Mouse (Mus musculus) cerebellum, adult 2 months (tissue): ENCODE results near the gene Gm21970.

Source experiments
- CTCF ChIP-seq: fragments of 200-500 bp; IDR thresholded peaks from 2 replicates; pipeline ENCODE4 v1.5.1; 2011; ENCODE audit warnings: low read depth, mild to moderate bottlenecking, control low read depth, low read length, moderate library complexity, borderline replicate concordance; ENCODE audit not compliant: insufficient read depth
- POLR2A ChIP-seq: fragments of 200-500 bp; IDR thresholded peaks from 2 replicates; pipeline ENCODE4 v1.6.1; 2011; ENCODE audit warnings: low read length, control low read depth, borderline replicate concordance; ENCODE audit not compliant: insufficient read depth

DNA sequence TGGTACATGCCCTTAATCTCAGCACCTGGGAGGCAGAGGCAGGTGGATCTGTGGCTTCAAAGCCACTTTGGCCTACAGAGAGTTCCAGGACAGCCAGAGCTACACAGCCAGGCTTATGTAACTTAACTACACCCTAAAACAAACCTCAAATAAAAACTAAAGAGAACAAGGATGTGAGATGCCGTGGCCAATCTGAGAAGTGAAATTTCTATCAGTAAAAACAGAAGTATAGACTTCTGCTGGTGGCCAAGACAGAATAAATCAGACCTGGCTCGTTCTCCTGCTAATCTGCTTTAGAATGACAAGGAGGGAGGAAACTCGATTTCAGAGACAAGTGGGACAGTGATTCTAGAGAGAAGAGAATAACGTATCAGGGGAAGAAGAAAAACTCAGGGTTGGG, 64.3 kb downstream of the Gm21970 start:
- TF ChIP-seq CTCF (no peak), POLR2A (no peak)
